Mouse (Mus musculus): Measurements from ENCODE around the gene Sorbs1. TPM values are rescaled to one million over a fixed set of nuclear protein-coding genes. Genes with fewer than 3 reads are reported as not detected.

Sorbs1 gene
- polyA plus RNA-seq (2015; fragmentation: Nextera tagmentation; extraction: Ambion mirVana): 105 and 116 TPM in 2 replicates

DNA sequence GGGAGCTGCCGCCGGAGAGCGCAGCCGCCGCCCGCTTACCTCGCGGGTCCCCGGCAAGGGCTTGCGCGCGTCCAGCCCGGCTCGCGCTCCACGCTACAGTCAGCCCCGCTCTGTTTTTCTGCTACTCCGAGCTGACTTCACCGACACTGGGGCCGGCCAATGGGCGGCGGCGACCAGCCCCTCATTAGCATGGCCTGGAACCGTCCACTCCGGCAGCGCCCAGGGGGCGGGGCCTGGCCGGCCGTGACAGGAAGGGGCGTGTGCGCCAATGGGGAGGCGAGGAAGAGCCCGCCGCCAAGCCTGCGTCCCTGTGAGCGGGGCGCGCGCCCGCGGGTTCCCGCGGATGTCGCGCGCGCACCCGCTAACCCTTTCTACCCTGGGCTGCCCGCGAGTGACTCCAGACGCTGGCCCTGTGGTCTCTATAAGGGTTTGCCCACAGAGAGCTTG is at the start of gene Sorbs1:
Gene Sorbs1 (minus strand): TSS at position 148 of the 447 bp plus-strand sequence.

DNA sequence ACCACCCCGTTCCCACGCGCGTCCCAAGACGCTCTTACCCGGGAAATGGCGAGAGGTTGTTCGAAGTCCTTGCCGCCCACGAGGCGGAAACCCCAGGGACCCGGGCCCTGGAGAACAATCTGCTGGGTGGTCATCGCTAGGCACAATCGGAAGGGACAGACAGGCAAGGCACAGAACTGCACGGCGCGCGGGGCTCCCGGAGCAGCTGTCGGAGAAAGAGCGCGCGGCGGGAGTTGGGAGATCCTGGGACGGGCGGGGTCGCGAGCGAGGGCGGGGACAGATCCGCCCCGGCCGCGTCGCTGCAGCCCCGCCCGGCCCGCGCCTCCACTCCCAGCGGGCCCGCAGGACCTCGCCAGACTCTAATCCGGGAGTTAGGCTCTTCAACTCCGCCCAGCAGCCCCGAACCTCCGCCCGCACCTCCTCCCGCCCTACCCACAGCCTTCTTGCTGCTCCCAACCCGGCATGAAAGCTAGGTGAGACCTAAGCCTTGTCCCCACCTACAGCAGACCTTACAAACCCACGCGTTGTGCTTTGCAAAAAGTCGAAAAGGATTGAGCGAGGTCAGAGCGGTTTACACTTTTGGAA is 242.2 kb downstream of the Sorbs1 start, which contains the start of gene Pdlim1:
Gene Pdlim1 (minus strand): TSS at position 535 of the 585 bp plus-strand sequence.

Other genes with a start within 250 kb of the Sorbs1 start
- gene Pdlim1, start 241.9 kb downstream of the Sorbs1 start, polyA plus RNA-seq (2015; fragmentation: Nextera tagmentation; extraction: Ambion mirVana): 6.8 and 10.5 TPM in 2 replicates
- gene Aldh18a1, start 74.7 kb upstream of the Sorbs1 start, polyA plus RNA-seq (2015; fragmentation: Nextera tagmentation; extraction: Ambion mirVana): 24.4 and 28.0 TPM in 2 replicates
- gene Tctn3, start 98.5 kb upstream of the Sorbs1 start, polyA plus RNA-seq (2015; fragmentation: Nextera tagmentation; extraction: Ambion mirVana): 14.0 and 14.8 TPM in 2 replicates
- gene Entpd1, start 98.6 kb upstream of the Sorbs1 start, polyA plus RNA-seq (2015; fragmentation: Nextera tagmentation; extraction: Ambion mirVana): 8.3 and 9.8 TPM in 2 replicates
- 0.32 and 0.36 TPM in 2 replicates for gene Cc2d2b, start 235.0 kb upstream of the Sorbs1 start, polyA plus RNA-seq (2015; fragmentation: Nextera tagmentation; extraction: Ambion mirVana)

Data from neural tube, postnatal 0 days (tissue).